Mouse (Mus musculus): ENCODE measurements around the gene Tlr13.
"Not testable (repeated sequence)": the region's sequence is repeated elsewhere in the genome, so short reads cannot be mapped to it uniquely, and the experiment has no call there.

Gene Tlr13

DNA sequence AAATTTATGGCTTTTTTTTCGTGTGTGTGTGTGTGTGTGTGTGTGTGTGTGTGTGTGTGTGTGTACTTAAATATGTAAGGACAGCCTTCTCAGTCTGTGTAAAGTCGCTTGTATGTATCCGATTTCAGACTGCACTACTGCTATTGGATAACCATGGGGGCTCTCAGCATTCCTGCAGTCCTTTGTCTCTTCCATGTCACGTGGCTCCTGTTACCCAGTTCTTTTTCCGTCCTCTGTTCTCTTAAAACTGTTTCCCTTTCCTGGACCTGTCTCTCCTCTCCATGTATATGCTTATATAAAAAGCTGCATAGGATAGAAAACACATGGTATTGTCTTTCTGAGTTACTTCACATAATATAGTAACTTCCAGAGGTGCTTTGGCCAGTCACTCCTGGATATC is 42.7 kb downstream of the Tlr13 start:
- in situ Hi-C loops (cut with MseI, MboI) = no loop called here

DNA sequence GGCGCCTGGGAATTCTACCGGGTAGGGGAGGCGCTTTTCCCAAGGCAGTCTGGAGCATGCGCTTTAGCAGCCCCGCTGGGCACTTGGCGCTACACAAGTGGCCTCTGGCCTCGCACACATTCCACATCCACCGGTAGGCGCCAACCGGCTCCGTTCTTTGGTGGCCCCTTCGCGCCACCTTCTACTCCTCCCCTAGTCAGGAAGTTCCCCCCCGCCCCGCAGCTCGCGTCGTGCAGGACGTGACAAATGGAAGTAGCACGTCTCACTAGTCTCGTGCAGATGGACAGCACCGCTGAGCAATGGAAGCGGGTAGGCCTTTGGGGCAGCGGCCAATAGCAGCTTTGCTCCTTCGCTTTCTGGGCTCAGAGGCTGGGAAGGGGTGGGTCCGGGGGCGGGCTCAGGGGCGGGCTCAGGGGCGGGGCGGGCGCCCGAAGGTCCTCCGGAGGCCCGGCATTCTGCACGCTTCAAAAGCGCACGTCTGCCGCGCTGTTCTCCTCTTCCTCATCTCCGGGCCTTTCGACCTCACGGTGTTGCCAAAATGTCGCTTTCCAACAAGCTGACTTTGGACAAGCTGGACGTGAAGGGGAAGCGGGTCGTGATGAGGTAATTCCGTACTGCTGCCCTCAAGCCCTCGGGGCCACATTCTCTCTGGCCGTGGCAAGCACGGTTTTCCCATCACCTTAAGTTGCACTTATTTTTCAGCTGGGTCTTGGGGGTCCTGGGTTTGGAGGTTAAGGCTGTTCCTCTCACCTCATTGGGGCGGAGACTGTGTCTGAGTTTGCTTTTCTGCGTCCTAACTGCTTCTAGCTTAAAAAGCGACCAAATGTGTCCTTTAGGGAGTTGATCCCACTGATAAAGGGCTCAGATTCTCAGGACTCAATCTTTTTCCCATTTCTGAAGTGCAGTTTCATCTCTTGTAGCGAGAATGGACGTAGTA is 44.0 kb downstream of the Tlr13 start, which contains the start of gene Pgk1:
TSS of gene Pgk1 (plus strand) at position 388 of the 937 bp plus-strand sequence.
- in situ Hi-C loops (cut with MseI, MboI) = no loop called here

DNA sequence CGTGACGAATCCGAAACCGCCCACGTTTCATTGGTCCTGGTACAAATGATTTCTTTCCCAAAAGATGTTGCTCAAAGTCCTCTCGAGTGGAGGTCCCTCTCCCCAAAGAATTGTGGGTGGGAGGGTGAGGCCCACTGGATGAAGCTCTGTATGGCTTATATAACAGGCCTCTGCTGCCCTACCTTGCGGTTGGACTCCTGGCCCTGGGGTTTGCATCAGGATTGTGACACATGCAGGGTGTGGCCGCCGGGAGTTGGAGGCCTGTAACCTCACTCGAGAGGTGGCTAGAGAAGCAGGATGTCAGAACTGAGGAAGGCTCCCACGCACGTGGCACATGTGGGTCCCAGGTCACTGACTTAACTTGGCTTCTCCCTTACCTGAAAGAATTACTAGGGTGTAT is 44.7 kb downstream of the Tlr13 start:
- in situ Hi-C loops (cut with MseI, MboI) = no loop called here

DNA sequence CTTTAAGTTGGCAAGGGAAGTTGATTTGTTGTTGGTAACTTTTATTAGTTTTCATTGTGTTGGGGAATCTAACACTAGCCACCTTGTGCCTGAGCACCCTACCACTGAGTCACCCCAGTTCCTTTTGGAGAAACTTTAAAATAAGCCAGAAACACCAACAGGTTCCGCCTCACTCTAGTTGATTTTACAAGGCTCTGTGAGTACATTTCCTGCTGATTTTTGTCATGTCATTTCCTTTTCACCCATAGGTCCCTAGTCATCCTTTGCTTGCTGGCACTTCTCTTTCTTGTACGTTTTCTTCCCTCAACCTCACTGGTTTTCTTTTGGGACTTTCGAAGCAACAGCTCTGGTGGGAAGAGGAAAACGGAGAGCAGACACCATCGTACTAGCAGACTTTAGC is 46.4 kb downstream of the Tlr13 start:
- in situ Hi-C loops (cut with MseI, MboI) = no loop called here

DNA sequence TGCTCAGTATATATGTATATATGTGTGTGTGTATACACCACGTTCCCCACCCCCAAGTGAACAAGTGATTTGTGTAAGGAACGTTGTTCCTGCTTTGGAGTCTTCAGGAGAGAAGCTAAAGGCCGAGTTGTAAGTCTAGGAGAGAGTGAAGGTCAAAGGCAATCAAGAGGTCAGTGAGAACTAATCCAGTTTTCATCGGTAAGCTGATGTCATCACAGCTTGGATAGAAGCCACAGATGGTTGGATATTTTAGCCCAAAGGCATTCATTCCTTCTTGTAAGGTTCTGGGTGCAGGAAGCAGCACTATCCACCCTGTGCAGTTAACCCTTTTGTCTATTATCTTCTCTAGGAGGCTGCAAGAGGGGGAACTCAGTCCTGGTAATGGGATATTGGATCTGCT is 47.1 kb downstream of the Tlr13 start:
- in situ Hi-C loops (cut with MseI, MboI) = no loop called here

DNA sequence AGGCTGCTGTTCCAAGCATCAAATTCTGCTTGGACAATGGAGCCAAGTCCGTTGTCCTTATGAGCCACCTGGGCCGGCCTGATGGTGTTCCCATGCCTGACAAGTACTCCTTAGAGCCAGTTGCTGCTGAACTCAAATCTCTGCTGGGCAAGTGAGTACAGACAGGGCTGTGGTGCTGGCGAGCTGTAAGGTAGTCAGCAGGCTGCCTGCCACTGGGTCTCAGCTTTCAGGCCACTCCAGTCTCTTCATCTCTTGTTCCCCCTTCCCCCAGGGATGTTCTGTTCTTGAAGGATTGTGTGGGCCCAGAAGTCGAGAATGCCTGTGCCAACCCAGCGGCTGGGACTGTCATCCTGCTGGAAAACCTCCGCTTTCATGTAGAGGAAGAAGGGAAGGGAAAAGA is 51.4 kb downstream of the Tlr13 start:
- in situ Hi-C loops (cut with MseI, MboI) = not testable (repeated sequence)

DNA sequence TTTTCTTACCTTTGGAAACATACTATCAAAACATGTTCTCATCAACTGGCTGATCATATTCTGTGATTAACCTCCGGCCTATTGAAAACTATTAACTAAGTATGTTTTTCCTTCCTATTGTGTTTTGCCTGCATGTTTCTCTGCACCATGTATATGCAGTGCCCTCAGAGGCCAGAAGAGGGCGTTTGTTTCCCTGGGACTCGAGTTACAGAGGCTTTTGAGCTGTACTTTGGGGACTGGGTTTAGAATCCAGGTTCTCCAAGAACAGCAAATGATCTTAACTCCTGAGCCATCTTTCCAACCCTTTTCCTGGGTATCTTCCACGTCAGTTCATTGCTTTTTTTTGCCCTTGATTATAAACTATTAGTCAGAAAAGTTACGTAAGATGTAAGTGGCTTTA is 54.3 kb downstream of the Tlr13 start:
- in situ Hi-C loops (cut with MseI, MboI) = no loop called here

DNA sequence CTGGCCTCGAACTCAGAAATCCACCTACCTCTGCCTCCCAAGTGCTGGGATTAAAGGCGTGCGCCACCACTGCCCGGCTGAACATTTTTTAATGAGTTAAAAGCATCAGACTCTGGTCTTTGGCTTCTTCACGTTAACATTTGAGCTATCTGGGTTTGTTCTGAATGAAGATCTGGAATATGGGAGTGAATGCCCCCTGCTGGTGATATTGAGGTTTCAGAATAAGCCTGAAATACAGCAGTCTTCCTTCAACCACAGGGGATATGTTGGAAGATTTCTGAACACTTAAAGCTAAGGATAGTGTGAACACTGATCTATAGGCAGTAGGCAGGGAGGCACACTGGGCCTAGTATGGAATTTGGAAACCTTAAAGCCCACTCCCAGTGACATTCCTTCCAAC is 55.9 kb downstream of the Tlr13 start:
- in situ Hi-C loops (cut with MseI, MboI) = no loop called here

DNA sequence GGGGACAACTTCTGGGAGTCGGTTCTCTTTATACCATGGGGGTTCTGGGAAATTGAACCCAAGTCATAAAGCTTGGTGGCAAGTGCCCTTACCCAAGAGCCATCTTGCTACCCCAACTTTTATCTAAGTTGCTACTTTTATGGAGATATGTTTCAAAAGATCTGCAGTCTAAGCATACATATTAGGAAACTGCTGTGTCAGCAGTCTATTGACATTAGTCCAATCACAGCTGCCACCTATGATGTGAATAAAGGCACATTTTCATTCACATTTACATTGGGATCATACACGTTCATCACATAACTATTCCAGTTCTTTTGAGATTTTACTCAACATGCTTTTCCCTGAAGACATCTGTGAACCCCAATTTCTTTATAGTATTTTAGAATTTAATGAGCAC is 66.1 kb downstream of the Tlr13 start:
- in situ Hi-C loops (cut with MseI, MboI) = no loop called here

Measured in mouse trophoblast stem cell (cell line).